Mouse (Mus musculus) Muller cell, postnatal 12 days (primary cell): Measurements from ENCODE around the gene Rfx4.
A peak's percentile ranks its signal among the peaks of the same experiment; 100 is the strongest.

Experiments used
- DNase-seq: peaks from one replicate; pipeline ENCODE4 v3.0.0-alpha.2; 2015; ENCODE audit errors: inconsistent ontology term

Gene Rfx4

GRCm38 (mm10) chr10:84908471-84908870 is 152.6 kb downstream of the Rfx4 start:
- no peak for DNase-seq

DNA sequence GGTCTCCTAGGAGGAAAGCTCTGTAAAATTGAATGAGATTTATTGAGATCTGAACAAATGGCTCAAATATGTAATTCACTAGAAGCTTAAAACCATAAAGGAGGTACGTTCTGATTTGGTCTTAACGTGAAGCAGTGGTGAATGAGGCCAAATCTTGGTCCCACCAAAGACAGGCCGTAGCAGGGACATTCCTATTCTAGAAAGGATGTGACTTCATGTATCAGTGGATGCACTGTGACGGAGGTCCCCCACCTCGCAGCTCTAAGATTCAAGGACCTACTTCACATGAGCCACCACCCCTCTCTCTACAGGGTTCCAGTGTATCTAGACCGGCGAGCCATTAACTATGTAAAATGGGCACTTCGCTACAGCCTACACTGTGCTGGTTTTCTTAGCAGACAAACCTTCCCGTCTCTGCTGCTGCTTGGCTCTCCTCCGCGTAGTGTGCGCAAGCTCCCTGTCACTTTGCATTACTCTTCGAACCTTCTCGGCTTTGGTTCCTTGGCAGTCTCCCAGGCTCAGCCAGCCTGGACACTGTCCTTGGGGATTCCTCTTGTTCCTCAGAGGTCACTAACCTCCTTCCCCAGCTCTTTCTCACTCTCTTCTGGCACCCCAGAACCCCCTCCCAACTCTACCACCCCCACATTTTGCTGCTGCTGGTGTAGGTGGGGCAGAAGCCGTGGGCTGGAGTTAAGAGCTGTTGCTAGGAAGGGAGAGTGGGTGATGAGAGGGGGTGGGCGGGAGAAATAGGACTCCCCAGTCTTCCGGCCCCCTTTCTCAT is 153.3 kb downstream of the Rfx4 start:
- peak; percentile 45 for DNase-seq

- DNase-seq = no peak
These were observed 154.3 kb downstream of the Rfx4 start for GRCm38 (mm10) chr10:84910194-84910593.

DNA sequence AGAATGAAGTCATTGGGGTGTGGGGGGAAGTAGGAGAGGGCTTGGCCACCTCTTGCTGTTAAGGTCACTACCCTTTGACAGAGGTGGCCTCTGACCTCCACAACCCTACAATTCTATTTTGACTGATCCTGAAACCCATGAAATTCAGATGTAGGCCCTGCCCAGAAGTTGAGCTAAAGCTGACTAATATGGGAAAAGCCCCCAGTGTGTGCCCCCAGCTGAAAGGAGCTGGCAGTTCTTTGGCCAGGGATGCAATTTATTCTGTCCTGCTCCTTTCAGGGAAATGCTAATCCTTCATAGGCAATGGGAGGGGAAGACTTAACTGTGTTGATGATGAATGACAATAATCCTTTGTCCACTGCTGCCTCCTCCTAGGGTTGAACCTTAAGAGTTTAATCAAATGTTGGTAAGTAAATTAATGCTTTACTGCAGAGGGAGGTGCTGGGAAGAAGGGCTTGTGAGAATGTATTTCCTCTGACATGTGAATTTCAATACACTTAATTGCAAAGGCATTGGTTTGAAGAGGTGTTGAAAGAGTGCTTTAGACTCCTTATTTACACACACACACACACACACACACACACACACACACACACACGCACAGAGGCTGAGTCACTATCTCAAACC is 155.0 kb downstream of the Rfx4 start:
- DNase-seq = no peak

DNA sequence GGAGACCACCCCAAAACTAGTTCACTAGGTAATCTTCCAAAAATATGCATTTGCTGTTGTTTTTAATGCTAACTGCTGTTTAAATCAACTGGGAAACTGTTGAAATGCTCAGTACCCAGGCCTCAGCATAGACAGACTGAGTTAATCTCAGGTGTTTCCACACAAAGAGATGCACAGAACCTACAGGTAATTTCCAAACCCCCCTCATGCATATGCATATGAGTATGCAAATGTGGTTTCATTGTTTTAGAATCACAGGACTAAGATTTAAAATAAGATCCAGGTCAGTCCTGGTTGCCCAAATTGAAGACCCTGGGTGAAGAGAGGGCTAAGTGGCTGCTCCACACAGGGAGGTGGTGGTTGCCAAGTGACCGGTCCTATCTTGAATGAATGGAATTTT is 157.3 kb downstream of the Rfx4 start:
- DNase-seq = no peak

DNA sequence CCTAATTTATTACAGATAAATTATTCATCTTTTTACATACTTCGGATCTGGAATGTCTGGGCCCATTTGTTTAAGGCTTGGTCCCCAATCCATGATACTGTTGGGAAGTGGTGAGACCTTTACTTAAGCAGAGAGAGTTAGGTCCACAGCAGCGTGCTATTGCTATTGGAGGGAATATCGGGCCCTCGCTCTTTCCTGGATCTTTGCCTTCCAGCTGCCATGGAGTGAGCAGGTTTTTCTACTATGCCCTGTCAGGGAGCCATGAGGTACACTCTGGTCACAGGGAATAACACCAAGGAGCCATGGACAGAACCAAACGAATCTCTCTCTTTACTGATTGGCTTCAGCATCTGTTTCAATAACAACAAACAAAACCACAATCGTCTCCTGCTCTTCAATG is 159.6 kb downstream of the Rfx4 start:
- DNase-seq = no peak

GRCm38 (mm10) chr10:84916810-84917730 is 161.2 kb downstream of the Rfx4 start, which contains the start of gene Ric8b:
Ric8b (plus strand) TSS chr10:84917616.
- DNase-seq = peak; percentile 98

- no peak for DNase-seq
These were observed 161.9 kb downstream of the Rfx4 start for GRCm38 (mm10) chr10:84917731-84918095.

GRCm38 (mm10) chr10:84926336-84926735 is 170.5 kb downstream of the Rfx4 start:
- DNase-seq = no peak

DNA sequence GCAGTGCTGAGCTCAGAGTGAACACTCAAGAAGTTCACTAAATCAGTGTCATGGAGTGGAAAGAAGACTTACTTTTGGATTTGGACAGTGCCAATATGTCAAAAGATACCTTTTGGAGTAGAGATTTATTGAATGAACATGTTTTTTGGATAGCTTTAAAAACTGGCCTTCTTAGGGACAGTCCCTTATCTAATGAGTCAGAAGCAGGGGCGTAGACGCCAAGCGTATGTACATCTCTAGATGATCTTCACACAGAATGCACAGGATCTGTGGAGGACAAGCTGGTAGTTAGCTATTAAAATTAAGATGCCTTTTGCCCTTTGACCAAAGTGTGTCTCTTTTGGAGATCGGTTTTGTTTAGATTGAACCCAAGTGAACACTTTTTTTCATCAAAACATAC is 171.0 kb downstream of the Rfx4 start:
- no peak for DNase-seq

DNA sequence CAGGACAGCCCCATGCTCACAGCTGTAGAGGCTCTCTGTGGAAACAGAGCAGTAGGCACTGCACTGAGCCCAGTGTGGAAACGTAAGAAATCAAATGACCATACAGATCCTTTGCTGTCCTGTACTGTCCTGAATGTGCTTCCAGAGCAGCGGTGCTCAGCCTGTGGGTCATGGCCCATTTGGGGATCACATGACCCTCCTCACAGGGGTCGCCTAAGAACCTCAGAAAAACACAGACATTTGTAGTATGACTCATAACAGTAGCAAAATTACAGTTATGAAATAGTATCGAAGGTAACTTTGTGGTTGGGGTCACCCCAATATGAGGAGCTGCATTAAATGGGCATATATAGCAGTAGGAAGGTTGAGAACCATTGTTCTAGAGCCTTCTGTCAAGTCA is 172.6 kb downstream of the Rfx4 start:
- no peak for DNase-seq

- DNase-seq = no peak
These were observed 179.8 kb downstream of the Rfx4 start for GRCm38 (mm10) chr10:84935553-84936209.

GRCm38 (mm10) chr10:84936832-84937515 is 181.1 kb downstream of the Rfx4 start:
- no peak for DNase-seq

- no peak for DNase-seq
These were observed 182.4 kb downstream of the Rfx4 start for GRCm38 (mm10) chr10:84938094-84938820.

DNA sequence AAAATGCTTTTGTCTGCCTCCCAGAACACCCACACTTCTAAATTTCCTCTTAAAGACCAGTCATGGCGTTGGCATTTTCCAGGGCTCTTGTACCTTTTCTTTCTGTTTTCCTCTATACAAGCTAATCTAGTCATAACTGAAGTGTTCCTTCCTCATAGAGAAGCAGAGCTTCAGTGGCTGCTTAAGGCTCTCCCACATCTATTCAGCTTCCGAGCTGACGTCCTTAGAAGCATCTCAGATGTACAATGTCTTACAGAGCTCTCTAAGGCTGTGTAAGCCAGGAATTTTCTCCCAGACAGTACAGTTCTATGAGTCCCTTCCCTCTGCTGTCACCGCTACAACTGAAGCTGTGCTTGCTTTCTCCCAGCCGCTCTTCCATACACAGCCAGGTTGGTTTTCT is 183.0 kb downstream of the Rfx4 start:
- peak; percentile 69 for DNase-seq

GRCm38 (mm10) chr10:84940356-84940755 is 184.5 kb downstream of the Rfx4 start:
- DNase-seq = no peak

GRCm38 (mm10) chr10:84945692-84946091 is 189.8 kb downstream of the Rfx4 start:
- no peak for DNase-seq

DNA sequence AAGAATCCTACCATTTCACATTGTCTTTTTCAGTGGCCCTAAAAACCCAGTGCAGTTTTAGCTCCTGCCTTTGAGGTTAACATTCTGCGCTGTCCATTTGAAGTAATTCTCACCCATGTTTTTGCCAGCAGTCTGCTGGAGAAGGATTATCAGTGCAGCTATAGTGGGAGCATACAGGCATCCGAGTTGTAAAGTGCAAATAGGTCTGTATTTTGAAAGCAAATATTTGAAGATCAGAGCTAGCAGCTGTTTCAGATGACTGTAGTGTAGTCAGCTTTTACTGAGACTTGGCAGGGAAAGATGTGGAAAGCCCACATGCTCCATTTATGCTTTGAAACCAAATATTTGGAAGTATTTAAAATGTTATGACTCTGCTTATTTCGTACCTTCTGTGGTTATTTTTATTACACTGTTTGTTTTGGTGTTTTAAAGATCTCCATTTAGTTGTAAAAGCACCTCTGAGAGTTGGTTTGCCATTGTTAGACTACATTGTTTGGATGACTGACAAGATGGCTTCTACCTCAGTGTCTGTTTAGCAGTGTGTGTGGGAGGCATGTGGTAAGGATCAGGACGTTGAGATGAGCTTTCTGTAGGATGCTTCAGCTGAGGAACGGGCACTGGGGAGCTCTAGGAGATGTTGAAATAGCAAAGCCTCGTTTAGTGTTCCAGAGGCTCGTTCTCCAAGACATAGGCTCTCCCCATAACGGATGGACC is 193.3 kb downstream of the Rfx4 start:
- DNase-seq = no peak

DNA sequence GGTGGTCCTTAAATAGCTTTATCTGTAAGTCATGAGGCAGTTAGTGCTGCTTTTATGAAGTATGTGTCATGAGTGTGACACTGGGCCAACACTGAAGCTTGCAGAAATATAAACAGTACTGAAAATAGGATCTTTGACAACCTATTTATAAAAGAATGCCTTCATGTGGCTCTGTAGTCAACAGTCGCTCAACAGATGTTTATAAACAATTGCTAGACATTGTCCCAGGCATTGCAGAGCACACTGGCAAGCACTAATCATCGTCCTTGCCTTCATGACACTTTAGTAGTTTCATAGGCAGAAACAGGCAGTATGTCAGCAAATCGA is 193.8 kb downstream of the Rfx4 start:
- DNase-seq = no peak

GRCm38 (mm10) chr10:84950384-84950783 is 194.5 kb downstream of the Rfx4 start:
- DNase-seq = no peak
